Mouse (Mus musculus): ENCODE measurements around the gene Eif3a.
A peak's percentile ranks its signal among the peaks of the same experiment; 100 is the strongest.

GRCm38 (mm10) chr19:60756192-60757098, 34.0 kb downstream of the Eif3a start:
- 0 out of 2 replicates have a peak, but pooled peaks have one; percentile 5 for TF ChIP-seq POLR2A (IDR thresholded peaks at IDR 0.05; ENCODE audit: borderline replicate concordance, extremely low read depth, insufficient read depth, insufficient read length, poor library complexity, severe bottlenecking)
- TF ChIP-seq CTCF (IDR thresholded peaks at IDR 0.05; ENCODE audit: borderline replicate concordance, extremely low read depth, insufficient read depth, insufficient read length) = no peak
